Mouse (Mus musculus): ENCODE measurements around the gene Babam1.
"Not testable (repeated sequence)": the region's sequence is repeated elsewhere in the genome, so short reads cannot be mapped to it uniquely, and the experiment has no call there.

Babam1 gene

DNA sequence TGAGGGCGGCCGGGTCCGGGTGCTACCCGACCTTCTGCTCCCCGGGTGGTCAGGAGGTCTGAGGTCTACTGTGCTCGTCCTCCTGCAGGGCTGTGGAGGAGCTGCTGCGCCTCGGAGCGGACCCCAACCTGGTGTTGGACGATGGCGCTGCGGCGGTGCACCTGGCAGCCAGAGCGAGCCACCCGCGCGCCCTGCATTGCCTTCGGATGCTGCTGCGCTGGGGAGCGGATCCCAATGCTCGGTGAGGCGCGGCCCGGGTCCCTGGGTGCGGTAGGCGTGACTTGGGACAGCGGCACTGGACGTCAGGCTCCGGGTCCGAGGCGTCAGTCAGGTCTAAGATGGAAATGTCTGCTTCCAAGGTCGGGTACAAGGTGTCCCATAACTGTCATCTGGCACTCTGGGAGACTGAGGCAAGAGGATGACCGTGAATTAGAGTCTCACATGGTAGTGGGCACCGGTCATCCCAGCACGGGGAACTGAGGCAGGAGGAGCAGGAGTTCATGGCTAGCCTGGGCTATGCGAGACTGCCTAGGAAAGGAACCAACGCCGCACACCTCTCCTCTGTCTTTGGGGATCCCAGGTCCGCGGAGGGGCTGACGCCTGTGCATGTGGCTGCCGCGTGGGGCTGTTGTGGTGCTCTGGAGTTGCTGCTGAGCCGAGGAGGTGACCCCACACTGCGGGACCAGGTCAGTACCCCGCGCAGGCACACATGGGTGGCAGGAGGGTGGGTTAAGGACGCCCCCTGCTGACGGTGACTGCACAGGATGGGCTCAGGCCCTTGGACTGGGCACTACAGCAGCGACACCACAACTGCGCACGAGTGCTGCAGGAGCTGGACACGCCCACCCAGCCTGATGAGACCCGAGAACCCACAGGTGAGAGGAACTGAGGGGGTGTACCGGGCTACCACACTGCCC is 9.7 kb downstream of the Babam1 start:
- DNase-seq (ENCODE audit: low read depth, low spot score), result no peak

DNA sequence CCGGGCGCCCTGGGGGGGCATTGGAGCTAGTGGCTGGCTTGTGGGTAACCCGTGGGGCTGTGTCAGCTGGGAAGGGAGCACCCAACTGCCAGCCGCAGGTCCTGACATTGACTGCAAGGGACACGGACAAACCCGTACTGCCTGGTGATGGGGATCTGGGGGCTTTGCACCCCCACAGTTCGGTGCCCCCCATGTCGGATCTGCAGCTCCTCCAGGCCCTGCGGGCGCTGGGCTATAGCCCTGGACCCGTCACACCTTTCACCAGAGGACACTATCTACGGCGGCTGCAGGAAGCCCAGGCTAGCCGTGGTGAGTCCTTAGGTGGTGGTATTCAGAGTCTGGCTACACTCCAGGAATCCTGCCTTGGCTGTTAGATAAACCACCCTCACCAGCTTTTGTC is 10.8 kb downstream of the Babam1 start:
- no peak for DNase-seq (ENCODE audit: low read depth, low spot score)

DNA sequence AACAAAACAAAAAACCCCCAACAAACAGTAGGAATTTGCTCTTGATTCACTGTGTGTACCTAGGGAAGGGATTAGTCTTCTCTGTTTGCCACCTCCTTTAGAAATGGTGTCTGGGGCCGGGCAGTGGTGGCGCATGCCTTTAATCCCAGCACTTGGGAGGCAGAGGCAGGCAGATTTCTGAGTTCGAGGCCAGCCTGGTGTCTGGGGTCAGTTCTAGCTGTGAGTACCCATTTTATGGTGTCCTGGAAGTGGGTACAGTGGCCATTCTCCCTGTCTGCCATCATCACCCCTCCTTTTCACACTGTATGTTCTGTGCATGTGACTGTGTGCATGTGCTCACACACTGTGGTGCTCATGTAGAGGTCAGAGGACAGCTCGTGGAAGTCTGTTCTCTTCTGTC is 11.6 kb downstream of the Babam1 start:
- DNase-seq (ENCODE audit: low read depth, low spot score), result no peak

DNA sequence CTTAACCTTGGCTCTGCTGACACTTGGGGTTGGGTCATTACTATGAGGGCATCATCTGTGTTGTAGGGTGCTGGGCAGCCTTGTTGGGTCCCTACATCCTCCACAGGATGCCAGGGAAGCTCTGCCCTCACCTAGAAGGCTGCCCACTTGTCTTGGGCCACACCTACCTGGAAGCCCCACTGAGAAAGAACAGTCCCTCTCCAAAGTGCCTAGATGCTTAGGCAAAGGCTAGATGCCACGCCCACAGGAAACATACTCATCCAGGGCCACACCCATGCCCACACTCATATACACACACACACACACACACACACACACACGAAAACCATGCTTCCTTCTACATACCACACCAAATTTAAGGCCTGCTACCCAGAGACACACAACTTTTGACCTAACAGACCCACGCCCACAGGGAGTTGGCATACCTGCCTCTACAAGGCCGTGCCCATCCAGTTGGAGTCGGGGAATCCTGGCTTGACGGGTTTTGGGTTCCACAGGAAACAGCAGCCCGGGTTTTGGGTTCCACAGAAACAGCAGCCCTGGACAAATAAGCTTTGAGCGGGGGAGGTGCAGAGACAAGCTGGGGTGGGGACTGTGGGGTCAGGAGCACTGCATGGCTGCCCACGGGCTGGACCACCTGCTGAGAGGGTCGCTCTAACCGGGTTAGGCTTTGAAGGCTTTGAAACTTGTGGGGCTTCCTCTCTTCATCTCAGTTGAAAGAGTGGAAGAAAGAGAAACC is 15.0 kb downstream of the Babam1 start:
- no peak for DNase-seq (ENCODE audit: low read depth, low spot score)

DNA sequence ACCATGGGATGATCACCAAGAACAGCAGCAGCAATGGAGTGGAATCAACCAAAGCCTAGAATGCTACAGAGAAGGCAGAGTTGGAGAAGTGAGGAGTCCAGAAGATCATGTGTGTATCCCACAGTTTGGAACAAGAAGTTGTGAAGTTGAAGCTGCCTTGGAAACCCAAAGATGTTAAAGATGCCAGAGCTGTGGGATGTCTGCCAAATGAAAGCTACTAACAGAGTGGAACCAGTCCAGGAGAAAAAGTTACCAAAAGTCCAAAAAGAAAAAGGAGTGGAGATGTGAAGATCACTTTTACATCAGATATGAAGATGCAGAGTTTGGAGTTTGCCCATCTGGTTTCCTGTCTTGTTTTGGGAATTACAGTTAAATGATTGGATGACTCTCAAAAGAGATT is 25.5 kb downstream of the Babam1 start:
- no peak for DNase-seq (ENCODE audit: low read depth, low spot score)

DNA sequence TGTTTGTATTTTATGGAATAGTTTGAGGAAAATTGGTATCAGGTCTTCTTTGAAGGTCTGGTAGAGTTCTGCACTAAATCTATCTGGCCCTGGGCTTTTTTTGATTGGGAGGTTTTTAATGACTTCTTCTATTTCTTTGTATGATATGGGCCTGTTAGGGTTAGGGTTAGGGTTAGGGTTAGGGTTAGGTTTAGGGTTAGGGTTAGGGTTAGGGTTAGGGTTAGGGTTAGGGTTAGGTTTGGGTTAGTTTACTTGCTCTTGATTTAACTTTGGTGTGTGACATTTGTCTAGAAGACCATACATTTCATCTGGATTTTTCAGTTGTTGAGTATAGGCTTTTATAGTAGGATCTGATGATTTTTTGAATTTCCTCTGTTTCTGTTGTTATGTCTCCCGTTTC is 36.3 kb downstream of the Babam1 start:
- not testable (repeated sequence) for DNase-seq (ENCODE audit: low read depth, low spot score)

DNA sequence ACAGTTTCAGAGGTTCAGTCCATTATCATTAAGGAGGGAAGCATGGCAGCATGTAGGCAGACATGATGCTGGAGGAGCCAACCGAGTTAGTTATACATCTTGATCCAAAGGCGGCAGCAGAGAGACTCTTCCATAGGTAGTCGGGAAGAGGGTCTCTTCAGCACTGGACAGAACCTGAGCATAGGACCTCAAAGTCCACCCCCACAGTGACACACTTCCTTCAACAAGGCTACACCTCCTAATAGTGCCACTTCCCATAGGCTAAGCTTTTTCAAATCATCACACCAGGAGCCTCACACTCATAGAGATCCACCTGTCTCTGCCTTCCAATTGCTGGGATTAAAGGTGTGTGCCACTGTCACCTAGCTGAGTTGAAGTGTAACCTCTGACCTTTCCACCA is 40.4 kb downstream of the Babam1 start:
- no peak for DNase-seq (ENCODE audit: low read depth, low spot score)

DNA sequence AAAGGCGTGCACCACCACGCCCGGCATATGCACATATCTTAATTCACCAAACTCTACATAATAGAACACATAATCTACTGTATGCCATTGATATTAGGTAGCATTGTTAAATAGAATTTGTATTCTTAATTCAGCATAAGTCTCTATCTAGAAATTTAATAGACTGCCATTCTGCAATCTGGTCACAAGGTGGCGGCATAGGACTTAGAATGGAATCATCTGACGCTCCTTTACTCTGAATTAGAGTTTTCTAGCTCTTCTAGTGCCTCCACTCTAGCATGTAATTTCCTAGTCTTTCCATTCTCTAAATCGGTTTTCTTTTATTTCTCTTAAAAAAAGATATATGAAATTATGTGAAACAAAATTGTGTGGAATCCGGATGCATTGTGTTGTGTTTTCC is 44.7 kb downstream of the Babam1 start:
- no peak for DNase-seq (ENCODE audit: low read depth, low spot score)

DNA sequence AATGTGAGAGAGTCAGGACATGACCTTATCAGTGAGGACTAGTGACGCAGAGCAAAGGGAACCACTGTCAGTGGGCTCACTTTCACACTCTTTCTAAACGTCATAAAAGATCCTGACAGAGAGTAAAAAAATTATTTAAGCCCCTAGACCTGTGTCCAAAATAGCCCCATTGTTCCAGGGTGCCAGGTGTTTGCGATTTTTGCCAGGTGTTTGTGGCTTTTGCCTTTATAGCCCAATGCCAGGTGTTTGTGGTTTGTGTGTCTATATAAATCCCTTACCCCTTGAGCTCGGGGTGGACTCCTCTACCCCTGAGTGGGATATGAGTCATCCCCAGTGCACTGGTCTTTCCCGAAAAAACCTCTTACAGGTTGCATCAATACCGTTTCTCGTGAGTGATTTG is 48.4 kb downstream of the Babam1 start:
- no peak for DNase-seq (ENCODE audit: low read depth, low spot score)

DNA sequence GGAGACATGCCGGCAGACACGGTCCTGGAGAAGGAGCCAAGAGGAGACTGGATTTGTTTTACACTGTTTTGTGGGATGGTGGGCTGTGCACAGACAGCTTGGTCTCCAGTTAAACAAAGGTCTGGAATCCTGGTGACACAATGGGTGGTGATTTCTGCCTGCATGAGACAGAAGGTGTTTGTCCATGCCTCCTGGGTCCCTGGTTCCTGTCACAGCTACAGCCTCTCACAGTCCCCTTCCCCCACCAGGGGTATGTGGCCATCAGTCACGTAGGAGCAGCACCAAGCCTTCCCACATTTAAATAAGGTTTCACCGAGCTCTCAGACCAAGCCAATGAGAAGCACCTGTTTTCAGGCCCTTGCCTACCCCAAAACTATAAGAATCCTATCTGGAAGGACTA is 54.7 kb downstream of the Babam1 start:
- no peak for DNase-seq (ENCODE audit: low read depth, low spot score)

DNA sequence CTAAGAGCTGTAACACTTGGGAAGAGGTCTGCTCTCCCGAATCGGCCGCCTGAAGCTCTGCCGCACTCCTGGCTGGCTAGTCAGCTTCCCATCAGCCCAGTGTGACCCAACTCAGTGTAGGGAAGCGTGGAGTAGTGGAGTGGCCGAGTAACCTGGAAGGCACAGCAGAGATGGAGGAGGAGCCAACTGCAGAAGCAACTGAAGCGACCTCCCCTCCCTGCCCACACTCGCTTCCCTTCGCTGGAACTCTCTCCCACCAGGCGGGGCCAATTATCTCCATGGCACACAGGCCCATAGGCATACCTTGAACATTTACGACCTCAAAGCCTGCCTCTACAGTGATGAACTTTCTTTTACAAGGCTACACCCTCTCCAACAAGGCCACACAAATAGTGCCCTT is 55.1 kb downstream of the Babam1 start:
- no peak for DNase-seq (ENCODE audit: low read depth, low spot score)

DNA sequence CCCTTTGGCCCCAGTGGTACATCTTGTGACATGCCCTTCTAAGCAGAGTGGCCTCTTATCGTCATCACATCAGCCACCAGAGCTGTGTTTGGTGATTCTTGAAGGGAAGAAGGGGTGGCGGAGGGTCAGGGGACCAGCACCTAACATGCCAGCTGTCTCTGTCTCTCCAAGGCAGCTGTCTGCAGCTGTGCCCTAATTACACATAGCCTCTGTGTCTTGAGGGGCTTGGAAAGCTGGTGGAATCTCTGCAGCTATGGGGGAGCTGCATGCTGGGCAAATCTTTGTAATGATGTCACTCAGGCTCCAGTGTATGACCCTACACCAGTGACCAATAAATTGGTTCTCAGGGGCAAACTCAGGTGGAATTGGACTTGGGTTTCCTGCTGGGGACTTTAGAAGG is 56.0 kb downstream of the Babam1 start:
- no peak for DNase-seq (ENCODE audit: low read depth, low spot score)
